Mouse (Mus musculus): ENCODE data around the gene Adora1. TPM values are rescaled to one million over a fixed set of nuclear protein-coding genes. Genes with fewer than 3 reads are reported as not detected.

Gene Adora1
- polyA plus RNA-seq (2012; rRNA removed): 31.6 and 36.9 TPM in 2 replicates

GRCm38 (mm10) chr1:134235391-134235921 is at the start of gene Adora1:
TSS of gene Adora1 (minus strand) at chr1:134235431.

DNA sequence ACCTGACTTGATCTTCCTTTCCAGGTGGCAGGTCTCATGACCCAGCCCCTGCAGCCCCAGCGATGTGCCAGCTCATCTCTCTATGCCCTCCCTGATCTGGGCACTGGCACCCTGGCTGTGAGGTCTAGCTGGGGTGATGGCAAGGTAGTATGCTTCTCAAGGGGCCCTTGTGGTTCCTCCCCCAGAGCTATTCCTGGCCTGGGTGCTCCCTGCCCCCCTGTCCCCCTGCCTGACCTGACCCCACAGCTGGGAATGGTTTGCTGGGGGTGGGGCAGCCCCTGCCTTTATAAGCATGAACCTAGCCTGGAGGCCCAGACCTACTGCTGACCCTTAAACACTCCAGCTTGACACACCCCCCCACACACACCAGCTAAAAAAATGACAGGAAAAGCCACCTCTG is 42.1 kb downstream of the Adora1 start, which contains the start of gene Mybph:
Mybph (plus strand) TSS at position 323 of the 400 bp plus-strand sequence.

DNA sequence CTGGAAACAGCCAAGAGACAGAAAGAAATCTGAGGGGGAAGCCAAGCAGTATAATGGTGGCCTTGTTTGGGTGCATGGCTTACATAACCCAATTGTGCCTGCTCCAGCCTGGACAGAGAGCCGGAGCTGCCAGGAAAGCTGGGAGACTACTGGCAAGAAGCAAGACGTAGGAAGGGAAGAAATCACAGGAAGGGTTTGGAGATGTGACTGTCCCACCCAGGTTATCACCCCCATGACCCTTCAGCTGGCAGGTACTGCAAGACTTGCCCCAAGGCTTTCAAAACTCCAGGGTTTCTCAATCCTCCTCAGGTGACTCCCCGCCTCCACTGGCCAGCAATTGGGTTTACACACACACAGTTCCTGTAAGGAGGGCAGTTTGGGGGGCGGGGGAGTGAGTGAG is 53.2 kb downstream of the Adora1 start, which contains the start of gene Chil1:
Chil1 (plus strand) TSS at position 152 of the 400 bp plus-strand sequence.

Other genes with a start within 250 kb of the Adora1 start
- gene Fmod, start 198.2 kb downstream of the Adora1 start, polyA plus RNA-seq (2012; rRNA removed): 6.4 and 9.4 TPM in 2 replicates
- gene Btg2, start 156.3 kb downstream of the Adora1 start, polyA plus RNA-seq (2012; rRNA removed): 14.8 and 16.5 TPM in 2 replicates
- gene Chit1, start 124.2 kb downstream of the Adora1 start, polyA plus RNA-seq (2012; rRNA removed): 0.19 and 0.21 TPM in 2 replicates
- 2.4 and 2.8 TPM in 2 replicates for gene Chil1, start 53.3 kb downstream of the Adora1 start, polyA plus RNA-seq (2012; rRNA removed)
- gene Mybph, start 42.0 kb downstream of the Adora1 start, polyA plus RNA-seq (2012; rRNA removed): 0.44 and 1.4 TPM in 2 replicates
- 0.13 and 4.1 TPM in 2 replicates for gene Myog, start 54.6 kb upstream of the Adora1 start, polyA plus RNA-seq (2012; rRNA removed)
- gene Ppfia4, start 97.5 kb upstream of the Adora1 start, polyA plus RNA-seq (2012; rRNA removed): 61.0 and 61.3 TPM in 2 replicates
- 97.6 and 114 TPM in 2 replicates for gene Tmem183a, start 126.5 kb upstream of the Adora1 start, polyA plus RNA-seq (2012; rRNA removed)
- gene 4933406M09Rik, start 150.5 kb upstream of the Adora1 start, polyA plus RNA-seq (2012; rRNA removed): not detected in 2 replicates
- 9.6 and 10.8 TPM in 2 replicates for gene Cyb5r1, start 170.1 kb upstream of the Adora1 start, polyA plus RNA-seq (2012; rRNA removed)
- gene Adipor1, start 179.9 kb upstream of the Adora1 start, polyA plus RNA-seq (2012; rRNA removed): 52.3 and 52.4 TPM in 2 replicates
- 26.5 and 27.2 TPM in 2 replicates for gene Klhl12, start 220.1 kb upstream of the Adora1 start, polyA plus RNA-seq (2012; rRNA removed)